Mouse (Mus musculus): ENCODE results near the gene Tmem45b.

Tmem45b gene

GRCm38 (mm10) chr9:31404311-31404710, 60.0 kb downstream of the Tmem45b start:
- no peak for DNase-seq (ENCODE audit: low read depth, low spot score)

DNA sequence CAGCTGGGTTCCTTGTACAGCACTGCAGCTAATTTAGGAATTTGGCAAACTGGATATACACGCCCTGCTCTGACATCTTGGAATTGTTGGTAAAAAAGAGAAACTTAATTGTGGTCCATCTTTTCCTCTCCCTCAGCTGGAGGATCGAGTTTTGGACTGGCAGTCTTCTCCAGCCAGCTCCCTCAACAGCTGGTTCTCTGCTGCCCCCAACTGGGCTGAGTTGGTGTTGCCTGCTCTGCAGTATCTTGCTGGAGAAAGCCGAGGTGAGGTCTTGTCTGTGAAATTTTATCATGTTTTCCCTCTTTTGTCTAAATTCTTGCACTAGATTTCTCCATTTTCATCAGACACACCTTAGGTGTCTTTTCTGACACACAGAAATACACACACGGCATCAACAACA, 63.8 kb downstream of the Tmem45b start:
- DNase-seq (ENCODE audit: low read depth, low spot score): peak; percentile 52

DNA sequence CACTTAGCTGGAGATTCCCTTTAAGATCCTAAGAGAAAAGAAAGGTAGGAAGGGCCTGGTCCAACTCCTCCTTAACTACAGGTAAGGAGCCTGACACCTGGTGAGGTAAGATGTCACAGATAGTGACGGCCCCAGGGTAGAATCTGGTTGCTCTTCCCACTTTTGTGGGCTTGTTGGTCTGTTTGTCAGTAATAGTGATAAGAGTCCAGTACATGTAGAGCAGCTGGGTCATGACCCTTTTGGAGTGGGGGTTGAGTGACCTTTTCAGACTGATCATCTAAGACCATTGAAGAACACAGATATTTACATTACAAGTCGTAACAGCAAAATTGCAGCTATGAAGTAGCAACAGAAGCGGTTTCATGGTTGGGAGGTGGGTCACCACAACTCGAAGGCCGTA, 77.1 kb downstream of the Tmem45b start:
- no peak for DNase-seq (ENCODE audit: low read depth, low spot score)

- peak; percentile 53 for DNase-seq (ENCODE audit: low read depth, low spot score)
Observed at GRCm38 (mm10) chr9:31386368-31387180, 77.7 kb downstream of the Tmem45b start.

GRCm38 (mm10) chr9:31385947-31386354, 78.3 kb downstream of the Tmem45b start, which contains the start of gene Nfrkb:
Nfrkb (plus strand) TSS chr9:31386192.
- peak; percentile 96 for DNase-seq (ENCODE audit: low read depth, low spot score)

- no peak for DNase-seq (ENCODE audit: low read depth, low spot score)
Observed at GRCm38 (mm10) chr9:31385500-31385869, 78.8 kb downstream of the Tmem45b start.

DNA sequence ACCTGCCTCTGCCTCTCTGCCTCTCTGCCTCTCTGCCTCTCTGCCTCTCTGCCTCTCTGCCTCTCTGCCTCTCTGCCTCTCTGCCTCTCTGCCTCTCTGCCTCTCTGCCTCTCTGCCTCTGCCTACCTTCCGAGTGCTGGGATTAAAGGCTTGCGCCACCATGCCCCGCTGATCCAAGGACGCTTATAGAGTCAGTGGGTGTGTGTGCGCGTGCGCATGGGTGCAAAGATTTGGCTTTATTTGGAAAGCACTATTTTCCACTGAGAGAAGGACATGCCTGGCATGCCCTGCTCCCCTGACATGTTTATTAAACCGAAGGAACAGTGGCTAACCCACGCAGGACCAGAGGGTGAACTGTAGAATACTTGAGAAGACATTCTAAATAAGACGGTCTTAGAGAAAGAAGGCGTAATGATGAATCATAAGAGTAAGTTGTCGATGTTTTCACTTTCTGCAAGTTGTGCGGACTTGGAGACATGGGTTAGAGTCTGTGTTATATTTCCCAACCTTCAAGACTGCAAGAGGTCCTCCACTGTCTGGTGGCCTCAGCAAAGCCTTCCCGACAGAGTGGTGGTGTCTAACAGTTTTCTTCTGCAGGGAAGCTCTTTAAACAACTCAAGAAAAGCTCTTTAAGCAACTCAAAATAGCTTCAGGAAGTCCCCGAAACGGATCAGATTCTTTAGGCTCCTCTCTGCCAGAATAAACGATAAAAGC, 79.3 kb downstream of the Tmem45b start:
- no peak for DNase-seq (ENCODE audit: low read depth, low spot score)

GRCm38 (mm10) chr9:31376661-31377060, 87.6 kb downstream of the Tmem45b start:
- DNase-seq (ENCODE audit: low read depth, low spot score): no peak

Measured in CD4-positive helper T cell, adult 2 months (primary cell).